Mouse (Mus musculus) cortical plate, adult 2 months (tissue): ENCODE results near the gene Ccm2. TPM values are rescaled to one million over a fixed set of nuclear protein-coding genes. Genes with fewer than 3 reads are reported as not detected.

Experiments
- H3K27ac ChIP-seq: fragments of 200-500 bp; 2 replicates; pipeline ENCODE4 v1.5.1; 2012; ENCODE audit warnings: low read length, control low read depth, inconsistent platforms; ENCODE audit not compliant: insufficient read depth
- H3K4me1 ChIP-seq: fragments of 200-500 bp; 2 replicates; pipeline ENCODE4 v1.6.1; 2011; ENCODE audit warnings: low read length; ENCODE audit not compliant: control insufficient read depth, insufficient read depth
- H3K4me3 ChIP-seq: fragments of 200-500 bp; 2 replicates; pipeline ENCODE4 v1.5.1; 2011; ENCODE audit warnings: mild to moderate bottlenecking, low read length, control low read depth; ENCODE audit not compliant: insufficient read depth
- CTCF ChIP-seq: fragments of 200-500 bp; IDR thresholded peaks from 2 replicates; pipeline ENCODE4 v1.5.1; 2011; ENCODE audit warnings: mild to moderate bottlenecking, control low read depth, low read length; ENCODE audit not compliant: insufficient read depth; ENCODE audit errors: extremely low read depth
- POLR2A ChIP-seq: fragments of 200-500 bp; IDR thresholded peaks from 2 replicates; pipeline ENCODE4 v1.6.1; 2011; ENCODE audit warnings: mild to moderate bottlenecking, low read length, control low read depth; ENCODE audit not compliant: insufficient read depth; ENCODE audit errors: extremely low read depth
- polyA plus RNA-seq: library from polyadenylated mRNA; depleted of rRNA; stranded (reverse); fragments of >200 nt; gene quantifications from 2 replicates; pipeline ENCODE4 v1.2.3, GENCODE M21; 2012

Ccm2 gene
- polyA plus RNA-seq, 1 experiment: 106 TPM

- no peak overlapping the region for H3K27ac ChIP-seq
- H3K4me1 ChIP-seq: no peaks in the 10 kb centered on the region
- no peak for TF ChIP-seq POLR2A
- no peak for TF ChIP-seq CTCF
- H3K4me3 ChIP-seq: no peak overlapping the region
Observed at GRCm38 (mm10) chr11:6576151-6576550, 29.5 kb downstream of the Ccm2 start.

- no peak overlapping the region for H3K4me3 ChIP-seq
- TF ChIP-seq POLR2A (no peak), CTCF (no peak)
- H3K27ac ChIP-seq: no peak overlapping the region
- no peaks in the 10 kb centered on the region for H3K4me1 ChIP-seq
Observed at GRCm38 (mm10) chr11:6579361-6579760, 32.7 kb downstream of the Ccm2 start.

- Histone ChIP-seq H3K27ac (no peak overlapping the region), H3K4me3 (no peak overlapping the region), H3K4me1 (no peaks in the 10 kb centered on the region)
- TF ChIP-seq POLR2A: no peak
- TF ChIP-seq CTCF: no peak
Observed at GRCm38 (mm10) chr11:6580065-6580750, 33.5 kb downstream of the Ccm2 start.

- TF ChIP-seq CTCF: no peak
- TF ChIP-seq POLR2A: no peak
Observed at GRCm38 (mm10) chr11:6581560-6581959, 34.9 kb downstream of the Ccm2 start.

GRCm38 (mm10) chr11:6585748-6586147, 39.1 kb downstream of the Ccm2 start:
- no peak overlapping the region for H3K4me3 ChIP-seq
- no peak overlapping the region for H3K27ac ChIP-seq
- TF ChIP-seq POLR2A (no peak), CTCF (no peak)
- H3K4me1 ChIP-seq: no peaks in the 10 kb centered on the region

More at GRCm38 (mm10) chr11:6581560-6581959, 34.9 kb downstream of the Ccm2 start:
- Histone ChIP-seq H3K4me1 (no peaks in the 10 kb centered on the region), H3K27ac (no peak overlapping the region), H3K4me3 (no peak overlapping the region)

GRCm38 (mm10) chr11:6586660-6587059, 40.0 kb downstream of the Ccm2 start:
- Histone ChIP-seq H3K27ac (no peak overlapping the region), H3K4me3 (no peak overlapping the region), H3K4me1 (no peaks in the 10 kb centered on the region)
- 0 out of 2 replicates have a peak, but pooled peaks have one; percentile 8 for TF ChIP-seq CTCF
- TF ChIP-seq POLR2A: no peak

- no peak overlapping the region for H3K27ac ChIP-seq
- H3K4me1 ChIP-seq: no peaks in the 10 kb centered on the region
- no peak overlapping the region for H3K4me3 ChIP-seq
- TF ChIP-seq POLR2A (no peak), CTCF (no peak)
Observed at GRCm38 (mm10) chr11:6587249-6587940, 40.7 kb downstream of the Ccm2 start.

GRCm38 (mm10) chr11:6588295-6588694, 41.6 kb downstream of the Ccm2 start:
- Histone ChIP-seq H3K4me1 (no peaks in the 10 kb centered on the region), H3K4me3 (no peak overlapping the region), H3K27ac (no peak overlapping the region)
- TF ChIP-seq CTCF: no peak
- no peak for TF ChIP-seq POLR2A

GRCm38 (mm10) chr11:6589838-6590237, 43.2 kb downstream of the Ccm2 start:
- Histone ChIP-seq H3K27ac (no peak overlapping the region), H3K4me3 (no peak overlapping the region)
- TF ChIP-seq CTCF: no peak
- no peak for TF ChIP-seq POLR2A

More at GRCm38 (mm10) chr11:6589838-6590237, 43.2 kb downstream of the Ccm2 start:
- H3K4me1 ChIP-seq: no peaks in the 10 kb centered on the region
